Mouse (Mus musculus) brain, embryonic 14.5 days (tissue): ENCODE measurements around the gene Lrp4.

Source experiments
- CTCF ChIP-seq: fragments of 200-500 bp; IDR thresholded peaks from 2 replicates; pipeline ENCODE4 v1.5.1; 2012; ENCODE audit warnings: inconsistent platforms, mild to moderate bottlenecking, moderate library complexity, borderline replicate concordance; ENCODE audit not compliant: insufficient read depth, insufficient read length; ENCODE audit errors: extremely low read depth
- POLR2A ChIP-seq: fragments of 200-500 bp; IDR thresholded peaks from 2 replicates; pipeline ENCODE4 v1.6.1; 2012; ENCODE audit warnings: mild to moderate bottlenecking, inconsistent platforms, borderline replicate concordance; ENCODE audit not compliant: poor library complexity, insufficient read depth, insufficient read length, severe bottlenecking; ENCODE audit errors: extremely low read depth

- no peak for TF ChIP-seq CTCF
- TF ChIP-seq POLR2A, result no peak
Observed at GRCm38 (mm10) chr2:91517186-91517585, 59.9 kb downstream of the Lrp4 start.
